Mouse (Mus musculus) megakaryocyte, embryonic 14.5 days (primary cell): ENCODE data around the gene Tceanc2. TPM values are rescaled to one million over a fixed set of nuclear protein-coding genes. Genes with fewer than 3 reads are reported as not detected.
"Not testable (repeated sequence)": the region's sequence is repeated elsewhere in the genome, so short reads cannot be mapped to it uniquely, and the experiment has no call there.

Experiments
- H3K27me3 ChIP-seq: replicated peaks from 2 replicates; pipeline ENCODE3; 2012; ENCODE audit warnings: inconsistent platforms
- H3K36me3 ChIP-seq: replicated peaks from 2 replicates; pipeline ENCODE3; 2012; ENCODE audit warnings: low read length, inconsistent platforms, mixed read lengths
- H3K4me1 ChIP-seq: 2 replicates; pipeline ENCODE4 v1.6.1; 2012; ENCODE audit warnings: inconsistent platforms
- H3K4me3 ChIP-seq: replicated peaks from 2 replicates; pipeline ENCODE3; 2012; ENCODE audit warnings: moderate library complexity, mild to moderate bottlenecking, inconsistent platforms
- H3K9me3 ChIP-seq: 2 replicates; pipeline ENCODE4 v1.6.1; 2012; ENCODE audit warnings: inconsistent platforms
- FLI1 ChIP-seq: IDR thresholded peaks from 2 replicates; pipeline ENCODE4 v1.6.1; 2012; ENCODE audit warnings: low read length, inconsistent platforms, mixed read lengths
- GATA1 ChIP-seq: IDR thresholded peaks from 3 replicates; pipeline ENCODE4 v1.6.1; 2012; ENCODE audit warnings: mixed read lengths, low read length, inconsistent platforms, borderline replicate concordance
- polyA plus RNA-seq: library from polyadenylated mRNA; stranded (reverse); fragments of >175 nt; gene quantifications from 2 replicates; pipeline ENCODE4 v1.2.3, GENCODE M21; 2012; ENCODE audit warnings: low replicate concordance; ENCODE audit not compliant: insufficient read depth

Gene Tceanc2
- polyA plus RNA-seq, 1 experiment: 31.3 TPM

DNA sequence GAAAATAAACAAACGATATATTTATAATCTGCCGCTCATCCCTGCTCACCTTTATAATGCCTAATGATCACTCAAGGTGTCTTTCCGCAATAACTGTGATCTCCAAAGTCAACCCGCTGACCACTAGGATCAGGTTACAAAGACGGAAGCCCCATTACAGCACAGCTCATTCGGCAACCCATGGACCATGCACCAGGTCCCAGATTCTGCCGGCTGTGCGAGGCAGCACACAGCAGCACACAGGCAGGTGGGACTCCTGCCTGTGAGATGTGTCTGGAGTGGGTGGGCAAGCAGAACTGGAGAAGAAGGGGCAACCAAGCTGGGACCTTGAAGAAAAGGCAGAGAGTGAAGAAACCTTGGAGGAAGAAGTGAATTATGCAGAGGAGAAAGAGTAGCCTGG lies 64.6 kb downstream of the Tceanc2 start:
- no peak for TF ChIP-seq FLI1
- no peak for TF ChIP-seq GATA1
- Histone ChIP-seq H3K36me3 (no peaks in the 10 kb centered on the region), H3K4me3 (no peak overlapping the region), H3K27me3 (peaks cover 77% of the 10 kb centered on the region), H3K4me1 (no peaks in the 10 kb centered on the region; the same call in 1 of the 2 replicates), H3K9me3 (peaks cover 5% of the 10 kb centered on the region)

DNA sequence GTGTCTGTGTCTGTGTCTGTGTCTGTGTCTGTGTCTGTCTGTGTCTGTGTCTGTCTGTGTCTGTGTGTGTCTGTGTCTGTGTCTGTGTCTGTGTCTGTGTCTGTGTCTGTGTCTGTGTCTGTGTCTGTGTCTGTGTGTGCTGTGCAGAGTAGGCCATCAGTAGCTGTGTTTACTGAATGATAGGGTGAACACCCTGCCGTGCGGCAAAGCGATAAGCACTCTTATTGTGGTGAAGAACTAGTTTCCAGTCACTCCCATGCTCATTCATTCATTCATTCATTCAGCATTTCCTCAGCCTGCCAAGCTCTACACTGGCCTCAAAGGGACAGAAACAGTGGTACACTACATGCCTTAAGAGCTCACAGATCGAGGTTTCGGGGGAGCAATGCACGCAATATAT lies 69.7 kb downstream of the Tceanc2 start:
- not testable (repeated sequence) for H3K4me3 ChIP-seq, H3K9me3 ChIP-seq, H3K36me3 ChIP-seq, H3K4me1 ChIP-seq
- H3K27me3 ChIP-seq: peaks cover 78% of the 10 kb centered on the region

DNA sequence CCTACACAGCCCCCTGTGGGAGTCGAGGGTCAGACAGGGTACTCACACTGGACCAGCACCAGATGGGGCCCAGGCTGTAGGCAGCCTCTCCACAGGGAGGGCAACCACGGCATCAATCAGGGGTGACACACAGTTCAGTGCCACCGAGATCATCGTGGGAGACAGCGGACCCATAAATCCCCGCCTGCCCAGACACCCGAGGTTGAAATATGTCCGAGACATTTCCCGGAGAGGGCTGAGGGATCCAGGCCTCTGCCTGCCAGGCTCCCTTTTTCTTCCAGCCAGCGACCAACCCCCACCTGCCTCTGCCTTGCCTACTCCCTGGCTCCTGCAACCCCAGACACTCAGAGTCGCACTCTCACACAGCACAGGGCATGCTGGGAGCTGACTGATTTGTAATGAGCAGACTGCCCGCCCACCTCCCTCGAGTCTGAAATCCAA lies 70.6 kb downstream of the Tceanc2 start:
- Histone ChIP-seq H3K9me3 (no peaks in the 10 kb centered on the region), H3K36me3 (no peaks in the 10 kb centered on the region), H3K27me3 (peaks cover 77% of the 10 kb centered on the region), H3K4me3 (no peak overlapping the region), H3K4me1 (peaks cover 9% of the 10 kb centered on the region)
- TF ChIP-seq GATA1: no peak

DNA sequence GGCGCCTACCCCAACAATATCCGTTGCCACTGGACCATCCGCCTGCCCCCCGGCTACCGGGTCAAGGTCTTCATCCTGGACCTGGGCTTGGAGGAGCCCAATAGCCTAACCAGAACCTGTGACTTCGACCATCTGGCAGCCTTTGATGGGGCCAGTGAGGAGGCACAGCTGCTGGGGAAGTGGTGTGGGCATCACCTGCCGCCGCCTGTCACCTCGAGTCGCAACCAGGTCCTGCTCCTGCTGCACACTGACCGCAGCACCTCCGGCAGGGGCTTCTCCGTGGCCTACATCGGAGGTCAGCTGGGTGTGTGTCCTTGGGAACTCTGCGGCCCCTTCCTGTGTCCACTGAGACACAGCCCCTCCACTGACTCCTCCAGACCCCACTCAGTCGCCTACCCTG lies 72.1 kb downstream of the Tceanc2 start:
- no peaks in the 10 kb centered on the region for H3K9me3 ChIP-seq
- peaks cover 78% of the 10 kb centered on the region for H3K27me3 ChIP-seq
- H3K36me3 ChIP-seq: no peaks in the 10 kb centered on the region
- H3K4me3 ChIP-seq: no peak overlapping the region
- TF ChIP-seq FLI1 (no peak), GATA1 (no peak)
- peaks cover 9% of the 10 kb centered on the region for H3K4me1 ChIP-seq

DNA sequence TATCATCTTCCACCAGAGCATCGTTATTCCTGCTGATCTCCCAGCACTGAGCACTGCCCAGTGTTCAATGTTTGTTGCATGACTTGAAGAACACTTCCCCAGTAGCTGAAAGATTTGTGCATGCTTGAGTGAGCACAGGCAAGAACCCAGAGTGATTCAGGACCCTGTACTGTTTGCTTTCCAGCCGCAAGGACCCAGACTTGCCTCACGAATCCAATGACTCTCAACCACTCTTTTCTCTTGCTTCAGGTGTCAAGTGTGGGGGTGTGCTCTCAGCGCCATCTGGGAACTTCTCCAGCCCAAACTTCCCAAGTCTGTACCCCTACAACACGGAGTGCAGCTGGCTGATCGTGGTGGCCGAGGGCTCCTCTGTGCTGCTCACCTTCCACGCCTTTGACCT lies 76.7 kb downstream of the Tceanc2 start:
- no peak overlapping the region for H3K4me3 ChIP-seq
- H3K9me3 ChIP-seq: no peaks in the 10 kb centered on the region
- peaks cover 50% of the 10 kb centered on the region for H3K27me3 ChIP-seq
- peaks cover 30% of the 10 kb centered on the region for H3K4me1 ChIP-seq
- TF ChIP-seq FLI1: no peak
- no peak for TF ChIP-seq GATA1
- no peaks in the 10 kb centered on the region for H3K36me3 ChIP-seq

DNA sequence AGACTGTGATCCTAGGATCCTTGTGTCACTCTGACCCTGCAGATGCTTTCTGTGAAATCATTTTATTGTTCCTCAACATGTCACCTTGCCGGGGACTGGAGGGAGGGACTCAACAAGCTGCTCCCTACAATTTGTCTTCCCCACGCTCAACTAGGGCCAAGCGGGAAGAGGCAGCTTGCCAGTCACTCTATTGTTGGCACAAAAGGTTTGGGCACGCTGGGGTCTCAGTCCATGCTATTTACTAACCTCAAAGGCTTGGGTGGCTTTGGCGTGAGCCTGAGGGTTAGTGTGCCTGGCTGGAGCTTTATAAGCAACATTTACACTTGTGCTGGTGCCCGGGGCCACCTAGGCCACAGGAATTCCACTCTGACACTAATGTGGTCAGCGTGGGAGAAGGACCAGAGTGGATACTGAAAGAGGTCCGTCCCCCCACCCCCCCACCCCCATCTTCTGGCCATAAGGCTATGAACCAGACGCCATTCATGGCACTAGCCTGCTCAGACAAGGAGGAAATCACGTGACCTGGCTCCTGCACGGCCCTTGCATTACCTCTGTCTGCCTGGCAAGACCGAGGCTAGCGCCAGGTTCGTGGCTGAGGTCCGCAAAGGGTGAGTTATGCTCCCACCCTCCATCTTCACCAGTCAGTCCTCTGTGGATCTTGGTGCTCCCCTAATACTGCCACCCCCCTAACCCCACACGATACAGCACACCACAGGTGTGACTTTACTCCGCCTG lies 80.0 kb downstream of the Tceanc2 start:
- Histone ChIP-seq H3K27me3 (peaks cover 40% of the 10 kb centered on the region), H3K9me3 (no peaks in the 10 kb centered on the region), H3K4me3 (peak overlapping the region; percentile 18), H3K36me3 (no peaks in the 10 kb centered on the region), H3K4me1 (peaks cover 54% of the 10 kb centered on the region)
- TF ChIP-seq FLI1: no peak
- no peak for TF ChIP-seq GATA1

DNA sequence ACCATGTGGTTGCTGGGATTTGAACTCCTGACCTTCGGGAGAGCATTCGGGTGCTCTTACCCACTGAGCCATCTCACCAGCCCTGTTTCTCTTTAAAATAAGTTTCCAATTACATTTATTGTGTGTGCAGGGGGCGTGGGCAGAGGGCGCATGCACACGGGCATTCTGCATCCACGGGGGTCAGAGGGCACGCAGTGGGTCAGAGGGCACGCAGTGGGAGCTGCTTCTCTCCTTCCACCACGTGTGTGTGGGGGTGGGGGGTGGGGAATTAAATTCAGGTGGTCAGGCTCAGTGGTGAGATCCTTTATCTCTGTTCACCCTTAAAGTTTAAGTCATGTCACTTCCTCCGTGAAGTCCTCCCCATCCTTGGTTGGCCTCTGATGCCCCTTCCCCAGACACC lies 80.5 kb downstream of the Tceanc2 start:
- TF ChIP-seq GATA1: no peak
- no peak for TF ChIP-seq FLI1
- Histone ChIP-seq H3K36me3 (no peaks in the 10 kb centered on the region), H3K4me1 (peaks cover 58% of the 10 kb centered on the region), H3K4me3 (no peak overlapping the region), H3K27me3 (peaks cover 46% of the 10 kb centered on the region), H3K9me3 (no peaks in the 10 kb centered on the region)

DNA sequence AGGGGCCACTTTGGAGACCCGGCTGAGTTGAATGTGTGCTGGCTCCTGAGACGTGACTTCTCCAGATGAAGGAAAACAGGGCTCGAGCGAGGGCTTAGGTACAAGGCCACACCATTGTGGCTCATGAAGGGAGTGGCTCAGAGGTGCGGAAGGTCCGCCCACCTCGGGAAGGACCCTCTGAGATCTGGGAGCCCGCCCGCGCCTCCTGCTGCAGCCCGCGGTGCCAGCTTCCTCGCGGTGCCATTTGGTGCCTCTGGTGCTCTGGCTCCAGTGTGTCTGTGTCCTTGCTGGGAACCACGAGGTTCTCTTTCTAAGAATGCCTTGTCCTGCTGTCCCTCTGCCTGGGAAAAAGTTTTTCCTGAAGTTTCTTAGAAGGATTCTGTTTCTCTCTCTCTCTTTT lies 81.0 kb downstream of the Tceanc2 start:
- TF ChIP-seq GATA1 (no peak), FLI1 (no peak)
- Histone ChIP-seq H3K4me3 (no peak overlapping the region), H3K9me3 (no peaks in the 10 kb centered on the region), H3K4me1 (peaks cover 60% of the 10 kb centered on the region), H3K27me3 (peaks cover 47% of the 10 kb centered on the region), H3K36me3 (no peaks in the 10 kb centered on the region)

DNA sequence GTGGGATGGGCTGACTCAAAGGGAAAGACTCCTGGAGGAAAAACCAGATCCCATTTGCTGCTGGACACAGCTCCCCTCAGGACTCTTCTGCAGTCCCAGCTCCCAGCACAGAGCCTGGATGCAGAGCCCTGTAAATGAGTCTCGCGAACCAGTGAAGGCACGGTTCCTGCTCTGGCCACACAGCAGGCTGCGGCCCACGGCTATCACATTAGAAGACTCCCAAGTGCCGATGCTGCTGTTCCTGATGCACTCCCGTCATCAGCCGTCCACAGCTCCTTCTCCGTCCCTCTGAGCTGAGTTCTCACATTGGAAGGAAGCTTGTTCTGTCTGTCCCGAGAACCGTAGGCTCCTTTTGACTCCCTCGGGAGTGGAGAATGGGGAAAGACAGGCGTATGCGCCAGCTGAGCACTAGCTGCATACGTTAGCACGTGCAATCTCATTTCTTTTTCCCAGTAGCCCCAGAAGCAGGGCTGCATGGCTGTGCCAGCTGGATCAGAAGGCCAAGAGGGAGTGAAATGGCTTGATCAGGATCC lies 82.0 kb downstream of the Tceanc2 start, which contains the start of gene Cdcp2:
TSS of gene Cdcp2 (plus strand) at position 51 of the 533 bp plus-strand sequence.
- H3K9me3 ChIP-seq: no peaks in the 10 kb centered on the region
- H3K27me3 ChIP-seq: peaks cover 47% of the 10 kb centered on the region
- no peak for TF ChIP-seq GATA1
- no peak for TF ChIP-seq FLI1
- H3K4me3 ChIP-seq: peak within 1 kb of the TSS; percentile 46
- no peaks in the 10 kb centered on the region for H3K36me3 ChIP-seq
- H3K4me1 ChIP-seq: peaks cover 63% of the 10 kb centered on the region

DNA sequence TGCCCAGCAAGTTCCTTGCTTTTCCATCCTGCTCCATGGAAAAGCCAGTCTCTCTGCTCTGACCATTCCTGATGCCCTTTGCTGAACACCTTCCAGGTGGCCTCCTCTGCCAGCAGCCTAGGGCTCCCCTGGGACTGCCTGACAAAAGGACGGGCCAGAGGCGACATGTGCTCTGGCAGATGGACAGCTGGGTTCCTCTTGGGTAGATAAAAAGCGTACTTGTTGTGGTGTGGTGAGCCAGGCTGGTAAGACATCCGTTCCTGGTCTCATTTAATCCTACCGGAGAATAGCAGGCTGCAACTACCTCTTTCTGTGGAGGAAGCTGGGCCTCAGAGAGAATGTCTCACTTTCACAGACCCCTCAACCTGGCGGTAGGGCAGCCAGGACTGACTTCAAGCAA lies 82.9 kb downstream of the Tceanc2 start:
- Histone ChIP-seq H3K9me3 (no peaks in the 10 kb centered on the region), H3K4me3 (peak overlapping the region; percentile 46), H3K27me3 (peaks cover 53% of the 10 kb centered on the region), H3K4me1 (peaks cover 63% of the 10 kb centered on the region), H3K36me3 (no peaks in the 10 kb centered on the region)
- no peak for TF ChIP-seq GATA1
- no peak for TF ChIP-seq FLI1
